Mouse (Mus musculus) adrenal gland, postnatal 10 days (tissue): ENCODE measurements around the gene Rp2. TPM values are rescaled to one million over a fixed set of nuclear protein-coding genes. Genes with fewer than 3 reads are reported as not detected.
"Not testable (repeated sequence)": the region's sequence is repeated elsewhere in the genome, so short reads cannot be mapped to it uniquely, and the experiment has no call there.

Experiments
- DNase-seq: peaks from one replicate; pipeline ENCODE4 v3.0.0; 2021; ENCODE audit warnings: mixed read lengths
- long read RNA-seq, 2 experiments: library from polyadenylated mRNA; stranded (forward); transcript quantifications; one replicate each; pipeline ENCODE4 v2.0.0; 2021
- total RNA-seq, 2 experiments: library from RNA; stranded (reverse); gene quantifications; 2 replicates each; pipeline ENCODE4 v1.2.3; 2021

The Rp2 gene
- 10 to 100 TPM; 15.6 to 16.0 TPM for total RNA-seq
- long read RNA-seq, experiment 1, full-length matches to known transcripts = 23 of 24 reads
- long read RNA-seq, experiment 1, partial matches to known transcripts = 1 of 24 reads
- long read RNA-seq, experiment 1, other reads (novel, unspliced or antisense) = 0 of 24 reads
- long read RNA-seq, experiment 2, full-length matches to known transcripts = 7 of 8 reads
- long read RNA-seq, experiment 2, partial matches to known transcripts = 0 of 8 reads
- long read RNA-seq, experiment 2, other reads (novel, unspliced or antisense) = 1 of 8 reads

- DNase-seq = peak; percentile 82
These were observed at the start of gene Rp2 for GRCm38 (mm10) chrX:20364391-20365365. Gene Rp2, plus strand, starts transcription at chrX:20364481.

GRCm38 (mm10) chrX:20332756-20333155 lies 31.5 kb upstream of the Rp2 start:
- DNase-seq = no peak

- DNase-seq = peak; percentile 63
These were observed 28.6 kb upstream of the Rp2 start for GRCm38 (mm10) chrX:20335722-20336121.

DNA sequence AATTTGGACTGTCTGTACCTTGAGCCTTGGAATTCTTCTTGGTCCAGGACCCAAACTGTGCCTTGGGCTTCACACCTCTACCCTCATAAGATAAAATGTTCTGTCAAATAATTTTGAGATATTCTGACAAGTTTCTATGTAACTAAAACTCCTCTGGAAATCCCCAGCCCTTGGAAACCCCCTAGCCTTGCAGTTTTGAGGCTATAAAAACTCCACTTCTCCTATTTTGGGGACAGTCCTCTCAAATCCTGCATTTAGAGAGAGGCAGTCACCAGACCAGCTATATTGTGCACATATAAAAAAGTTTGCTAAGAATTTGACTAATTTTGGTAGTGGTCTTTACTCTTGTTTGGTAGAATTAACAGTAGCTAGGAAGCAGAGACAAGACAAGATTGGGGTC lies 19.3 kb upstream of the Rp2 start:
- DNase-seq = no peak

DNA sequence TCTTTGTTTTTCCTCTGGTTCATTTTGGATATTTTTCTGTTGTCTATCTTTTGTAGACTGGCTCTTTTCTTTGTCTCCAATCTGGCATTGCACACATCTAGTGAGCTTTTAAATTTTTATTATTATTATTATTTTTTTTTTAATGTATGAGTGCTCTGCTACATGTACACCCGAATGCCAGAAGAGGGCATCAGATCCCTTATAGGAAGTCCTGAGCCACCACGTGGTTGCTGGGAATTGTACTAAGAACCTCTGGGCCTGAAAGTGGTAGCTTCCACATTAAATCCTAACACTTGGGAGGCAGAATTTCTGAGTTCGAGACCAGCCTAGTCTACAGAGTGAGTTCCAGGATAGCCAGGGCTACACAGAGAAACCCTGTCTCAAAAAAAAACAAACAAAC lies 17.9 kb upstream of the Rp2 start:
- DNase-seq = no peak

DNA sequence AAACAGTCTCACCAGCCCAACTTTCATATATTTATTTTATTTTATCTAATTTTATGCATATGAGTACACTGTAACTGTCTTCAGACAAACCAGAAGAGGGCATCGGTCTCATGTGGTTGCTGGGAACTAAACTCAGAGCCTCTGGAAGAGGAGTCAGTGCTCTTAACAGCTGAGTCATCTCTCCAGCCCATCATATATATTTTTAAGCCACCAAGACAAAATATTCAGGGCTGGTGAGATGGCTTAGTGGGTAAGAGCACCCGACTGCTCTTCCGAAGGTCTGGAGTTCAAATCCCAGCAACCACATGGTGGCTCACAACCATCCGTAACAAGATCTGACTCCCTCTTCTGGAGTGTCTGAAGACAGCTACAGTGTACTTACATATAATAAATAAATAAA lies 14.0 kb upstream of the Rp2 start:
- DNase-seq = not testable (repeated sequence)

DNA sequence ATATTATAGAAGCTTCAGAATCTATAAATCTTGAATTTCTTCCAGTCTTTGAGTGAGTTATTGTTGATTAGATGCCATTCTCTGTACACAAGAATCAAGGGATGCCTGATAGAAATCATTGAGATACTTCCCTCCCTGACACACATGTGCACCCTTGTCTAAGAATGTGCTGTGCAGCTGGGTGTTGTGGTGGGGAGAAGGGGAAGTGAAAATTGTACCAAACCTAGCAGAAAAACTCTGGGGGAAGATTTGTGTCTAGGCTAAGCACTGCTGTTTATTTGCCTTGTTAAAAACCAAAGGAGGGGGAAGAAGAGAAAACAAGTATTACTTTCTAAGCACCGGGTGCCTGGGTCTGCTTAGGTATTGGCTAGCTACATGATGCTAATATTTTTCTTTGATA lies 9.0 kb upstream of the Rp2 start:
- no peak for DNase-seq

DNA sequence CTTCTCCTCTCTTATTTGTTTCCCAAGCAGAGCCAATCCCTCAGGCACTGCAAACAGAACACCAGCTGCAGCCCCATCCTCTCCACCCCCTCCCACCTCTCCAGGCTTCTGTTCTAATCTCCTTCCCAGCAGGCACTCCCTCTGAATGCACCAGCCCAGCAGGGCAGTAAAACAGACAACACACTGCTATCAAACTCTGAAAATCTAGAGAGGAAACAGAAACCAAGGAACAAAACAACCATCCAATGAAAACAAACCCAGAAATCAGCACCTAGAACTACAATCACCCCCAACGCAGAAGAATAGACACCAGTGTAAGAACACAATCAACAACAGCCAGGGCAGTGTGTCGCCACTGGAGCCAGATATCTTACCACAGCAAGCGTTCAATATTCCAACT lies 8.0 kb upstream of the Rp2 start:
- no peak for DNase-seq

GRCm38 (mm10) chrX:20366036-20366435 lies 1.8 kb downstream of the Rp2 start:
- DNase-seq = no peak

DNA sequence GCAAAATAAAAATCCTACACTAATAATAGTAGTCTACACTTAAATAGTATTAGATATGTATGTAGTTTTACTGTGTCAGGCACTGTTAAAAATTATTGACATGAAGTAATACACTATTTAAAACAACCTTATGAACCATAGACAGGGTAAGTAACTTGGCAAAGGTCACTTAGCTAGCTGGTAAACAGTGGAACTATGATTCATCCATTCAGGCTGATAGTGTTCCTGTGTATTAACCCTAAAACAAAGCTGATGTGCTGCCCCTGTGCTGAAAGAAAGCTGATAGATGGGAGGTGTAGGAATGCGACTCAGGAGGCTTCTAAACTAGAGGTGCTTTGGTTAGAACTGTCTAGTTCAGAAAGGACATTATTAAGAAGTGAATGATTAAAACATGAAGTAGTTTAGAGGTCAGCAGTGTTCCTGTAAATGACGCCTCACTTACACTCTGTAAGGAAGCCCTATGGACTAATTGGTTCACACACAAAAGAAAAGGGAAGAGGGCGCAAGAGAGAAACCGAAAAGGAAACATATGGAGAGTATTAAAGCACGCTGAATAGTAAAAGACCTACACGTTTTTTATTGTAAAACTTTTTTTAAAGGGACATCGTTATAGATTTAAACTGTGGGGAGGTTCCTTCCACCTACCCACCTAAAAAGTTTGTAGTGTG lies 15.2 kb downstream of the Rp2 start:
- DNase-seq = no peak

DNA sequence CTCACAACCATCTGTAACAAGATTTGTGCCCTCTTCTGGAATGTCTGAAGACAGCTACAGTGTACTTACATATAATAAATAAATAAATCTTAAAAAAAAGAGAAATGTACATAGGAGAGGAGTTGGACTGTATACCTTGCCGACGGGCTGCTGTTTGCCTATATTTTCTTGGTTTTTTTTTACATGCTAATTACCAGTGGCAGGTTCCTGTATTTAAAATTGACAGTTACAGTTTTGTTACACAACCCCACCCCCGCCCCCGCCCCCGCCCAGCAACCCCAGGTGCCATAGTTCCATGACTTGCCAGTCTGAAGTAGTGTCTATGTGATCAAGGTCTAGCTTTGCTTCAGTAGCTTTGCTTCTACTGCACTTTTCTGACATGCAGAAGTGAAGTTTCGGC lies 18.0 kb downstream of the Rp2 start:
- DNase-seq = no peak

DNA sequence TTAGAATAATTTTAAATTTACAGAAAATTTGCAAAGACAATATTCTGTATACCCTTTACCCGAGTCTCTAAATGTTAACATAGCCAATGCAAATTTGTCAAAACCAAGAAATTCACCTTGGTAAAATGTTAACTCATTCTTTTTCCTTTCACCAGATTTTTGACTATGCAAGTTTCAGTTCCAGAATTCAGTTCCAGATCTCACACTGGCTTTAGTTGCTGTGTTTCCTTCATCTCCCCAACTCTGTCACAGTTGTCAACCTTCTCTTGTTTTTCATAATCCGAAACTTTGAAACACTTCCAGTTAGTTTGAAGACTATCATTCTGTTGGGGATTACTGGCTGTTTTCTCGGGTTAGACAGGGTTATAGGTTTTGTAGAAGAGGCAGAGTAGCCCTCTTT lies 22.7 kb downstream of the Rp2 start:
- no peak for DNase-seq

- DNase-seq = not testable (repeated sequence)
These were observed 27.7 kb downstream of the Rp2 start for GRCm38 (mm10) chrX:20391964-20392363.

- no peak for DNase-seq
These were observed 28.7 kb downstream of the Rp2 start for GRCm38 (mm10) chrX:20392942-20393341.

- peak; percentile 4 for DNase-seq
These were observed 39.8 kb downstream of the Rp2 start for GRCm38 (mm10) chrX:20404068-20404467.

DNA sequence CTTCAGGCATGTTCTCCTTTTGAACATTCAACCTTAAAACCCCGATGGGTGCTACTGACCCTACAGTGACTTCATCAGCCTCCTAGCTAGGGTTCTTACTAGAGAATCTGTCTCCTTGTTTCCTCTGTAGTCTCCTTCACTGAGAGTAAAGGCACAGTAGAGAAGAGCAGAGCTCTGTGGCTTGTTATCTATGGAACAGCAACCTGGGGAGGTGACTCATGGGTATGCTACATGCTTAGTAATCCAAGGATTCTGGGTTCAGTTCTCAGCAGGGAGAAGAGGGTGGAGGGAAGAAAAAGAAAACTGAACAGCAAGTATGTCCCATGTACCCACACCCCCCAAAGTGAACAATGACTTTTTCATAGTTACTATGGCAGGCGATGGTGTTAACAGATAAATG lies 42.6 kb downstream of the Rp2 start:
- no peak for DNase-seq

GRCm38 (mm10) chrX:20407676-20408075 lies 43.4 kb downstream of the Rp2 start:
- no peak for DNase-seq

- no peak for DNase-seq
These were observed 47.1 kb downstream of the Rp2 start for GRCm38 (mm10) chrX:20411382-20411781.

GRCm38 (mm10) chrX:20412221-20412620 lies 47.9 kb downstream of the Rp2 start:
- DNase-seq = no peak

- DNase-seq = no peak
These were observed 50.8 kb downstream of the Rp2 start for GRCm38 (mm10) chrX:20414885-20415622.

DNA sequence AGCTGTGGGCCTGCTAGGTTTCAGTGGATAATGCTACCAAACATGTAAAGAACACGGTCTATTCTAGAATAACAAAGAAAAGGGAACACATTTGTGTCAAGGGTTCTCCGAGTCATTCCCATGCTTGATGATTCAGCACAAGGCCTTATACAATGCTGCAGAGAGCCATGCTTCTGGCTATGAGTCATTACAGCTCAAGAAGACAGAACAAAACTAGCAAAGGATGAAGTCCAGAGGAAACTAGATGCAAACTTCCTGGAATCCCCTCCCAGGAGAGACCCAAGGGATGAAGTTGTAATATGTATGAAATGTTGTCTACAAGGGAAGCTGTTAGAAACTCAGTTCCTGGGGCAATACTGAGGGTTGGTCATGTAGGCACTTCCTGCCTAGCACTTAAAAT lies 54.2 kb downstream of the Rp2 start:
- no peak for DNase-seq

DNA sequence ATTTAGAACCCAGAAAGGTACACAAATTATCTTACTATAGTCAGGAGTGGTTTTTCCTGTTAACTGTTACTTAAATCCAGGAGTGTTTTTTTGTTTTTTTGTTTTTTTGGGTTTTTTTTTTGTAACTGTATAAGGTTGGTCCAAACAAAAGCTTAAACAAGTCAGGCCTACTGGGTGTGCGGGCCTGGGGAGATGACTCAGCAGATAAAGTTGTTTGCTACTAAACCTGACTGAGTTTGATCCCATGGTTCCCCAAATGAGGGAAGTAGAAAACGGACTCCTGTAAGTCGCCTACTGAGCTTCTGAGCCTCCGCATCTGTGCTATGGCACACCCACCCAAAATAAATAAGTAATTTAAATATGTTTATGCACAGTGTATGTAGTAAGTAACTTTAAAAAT lies 55.3 kb downstream of the Rp2 start:
- no peak for DNase-seq
